Mouse (Mus musculus) left cerebral cortex, postnatal 25 days (tissue): Measurements from ENCODE around the gene Rcor3. TPM values are rescaled to one million over a fixed set of nuclear protein-coding genes. Genes with fewer than 3 reads are reported as not detected.
A peak's percentile ranks its signal among the peaks of the same experiment; 100 is the strongest.

ENCODE experiments used
- DNase-seq, 2 experiments: peaks; one replicate each; pipeline ENCODE4 v3.0.0; 2022; ENCODE audit warnings: low spot score in 2 of 2, mixed read lengths in 1 of 2
- intact Hi-C: fragments of 180-260 bp; cut with DNase I; formaldehyde crosslinking; loops from one replicate; pipeline ENCODE4 v1.15.1; 2025
- total RNA-seq, 2 experiments: library from RNA; stranded (reverse); gene quantifications; 2 replicates each; pipeline ENCODE4 v1.2.3; 2021

Gene Rcor3
- total RNA-seq, 2 experiments from 2014 or later = 28.0 to 31.3 TPM

GRCm38 (mm10) chr1:192076101-192076500, 61.8 kb downstream of the Rcor3 start:
- no peak for DNase-seq
- intact Hi-C loops = no loop called here

GRCm38 (mm10) chr1:192074824-192075223, 63.0 kb downstream of the Rcor3 start:
- DNase-seq = no peak
- intact Hi-C loops = no loop called here

GRCm38 (mm10) chr1:192072426-192072825, 65.4 kb downstream of the Rcor3 start:
- intact Hi-C loops = no loop called here
- DNase-seq = no peak

- intact Hi-C loops = no loop called here
- peak in 1 of 2 experiments; percentile 69 for DNase-seq
Observed at GRCm38 (mm10) chr1:192070618-192071051, 67.2 kb downstream of the Rcor3 start.

GRCm38 (mm10) chr1:192069971-192070591, 67.8 kb downstream of the Rcor3 start:
- intact Hi-C loops = no loop called here
- DNase-seq = peak in 1 of 2 experiments; percentile 74

- intact Hi-C loops = no loop called here
- no peak for DNase-seq
Observed at GRCm38 (mm10) chr1:192068188-192068587, 69.7 kb downstream of the Rcor3 start.

- DNase-seq = no peak
Observed at GRCm38 (mm10) chr1:192066956-192067355, 70.9 kb downstream of the Rcor3 start.

GRCm38 (mm10) chr1:192063209-192063946, 74.5 kb downstream of the Rcor3 start:
- intact Hi-C loops = no loop called here
- DNase-seq = no peak

More at GRCm38 (mm10) chr1:192066956-192067355, 70.9 kb downstream of the Rcor3 start:
- intact Hi-C loops = no loop called here

- no peak for DNase-seq
- intact Hi-C loops = no loop called here
Observed at GRCm38 (mm10) chr1:192062682-192063081, 75.2 kb downstream of the Rcor3 start.

- intact Hi-C loops = loop anchor here (2.0 kb wide), 1 partner anchor 71 kb away; no protein-coding TSS in a partner anchor
Observed at GRCm38 (mm10) chr1:192061666-192062306, 76.1 kb downstream of the Rcor3 start.

GRCm38 (mm10) chr1:192058911-192059310, 79.0 kb downstream of the Rcor3 start:
- DNase-seq = no peak
- intact Hi-C loops = no loop called here

More at GRCm38 (mm10) chr1:192061666-192062306, 76.1 kb downstream of the Rcor3 start:
- peak; percentile 73 to 95 for DNase-seq

GRCm38 (mm10) chr1:192053726-192054125, 84.1 kb downstream of the Rcor3 start:
- intact Hi-C loops = no loop called here

GRCm38 (mm10) chr1:192052986-192053385, 84.9 kb downstream of the Rcor3 start:
- no peak for DNase-seq
- intact Hi-C loops = no loop called here

More at GRCm38 (mm10) chr1:192053726-192054125, 84.1 kb downstream of the Rcor3 start:
- no peak for DNase-seq

GRCm38 (mm10) chr1:192052461-192052860, 85.4 kb downstream of the Rcor3 start:
- intact Hi-C loops = no loop called here
- DNase-seq = peak in 1 of 2 experiments; percentile 73

Other genes with a start within 250 kb of the Rcor3 start
- gene Slc30a1, start 231.3 kb downstream of the Rcor3 start, total RNA-seq = 10 to 100 TPM; 28.2 to 36.9 TPM
- gene Rd3, start 160.7 kb downstream of the Rcor3 start, total RNA-seq = under 1 TPM; 0.18 to 0.32 TPM
- gene Traf5, start 45.5 kb downstream of the Rcor3 start, total RNA-seq = 1 to 10 TPM; 5.6 to 8.7 TPM
- gene Kcnh1, start 52.7 kb upstream of the Rcor3 start, total RNA-seq = 10 to 100 TPM; 76.5 to 81.5 TPM